Mouse (Mus musculus) urinary bladder, postnatal 25 days (tissue): ENCODE measurements at regions not wholly inside any gene's neighbourhood (a gene's known extent, or its start where the extent isn't known, plus 50 kb on each side); places are given as distances from the start of the nearest gene placed in this dataset.

ENCODE experiments used
- DNase-seq: peaks from one replicate; pipeline ENCODE4 v3.0.0; 2022; ENCODE audit warnings: low spot score

DNA sequence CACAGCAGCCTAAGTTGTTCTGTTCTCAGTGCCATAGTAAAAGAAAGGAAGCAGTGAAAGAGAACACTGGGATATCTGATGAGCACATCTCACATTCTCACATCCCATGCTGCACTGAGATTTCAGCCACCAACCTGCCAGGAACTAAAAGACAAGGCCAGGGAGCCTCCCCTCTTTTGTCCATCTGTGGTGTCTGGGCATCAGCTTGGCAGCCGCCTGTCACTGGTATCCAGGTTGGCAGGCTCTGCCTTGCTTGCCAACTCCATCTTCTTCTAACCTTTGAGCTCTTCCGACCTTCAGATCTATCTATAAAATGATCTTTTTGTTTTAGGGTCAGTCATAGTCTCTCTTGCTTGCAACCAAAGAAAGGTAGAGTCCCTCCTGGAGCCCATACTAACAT, 228.5 kb upstream of the Mgmt start:
- DNase-seq = no peak

DNA sequence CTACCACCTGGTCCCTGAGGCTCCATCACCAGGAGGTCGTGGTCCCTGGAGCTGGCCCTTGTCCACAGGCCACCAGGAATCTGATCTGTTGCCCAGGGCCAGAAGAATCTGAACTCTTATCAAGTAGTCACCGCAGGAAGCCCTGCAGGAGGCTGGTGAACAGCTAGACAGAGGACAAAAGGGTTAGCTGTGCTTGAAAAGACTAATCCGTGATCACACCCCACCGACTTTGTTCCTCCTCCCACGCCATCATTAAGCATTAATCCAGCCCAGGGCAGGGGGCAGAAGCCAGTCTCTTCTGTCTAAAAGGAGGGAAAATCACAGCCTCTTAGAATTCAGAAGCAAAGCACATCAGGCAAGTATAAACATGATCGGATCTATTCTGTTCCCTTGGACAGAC, 227.7 kb upstream of the Mgmt start:
- DNase-seq = no peak

DNA sequence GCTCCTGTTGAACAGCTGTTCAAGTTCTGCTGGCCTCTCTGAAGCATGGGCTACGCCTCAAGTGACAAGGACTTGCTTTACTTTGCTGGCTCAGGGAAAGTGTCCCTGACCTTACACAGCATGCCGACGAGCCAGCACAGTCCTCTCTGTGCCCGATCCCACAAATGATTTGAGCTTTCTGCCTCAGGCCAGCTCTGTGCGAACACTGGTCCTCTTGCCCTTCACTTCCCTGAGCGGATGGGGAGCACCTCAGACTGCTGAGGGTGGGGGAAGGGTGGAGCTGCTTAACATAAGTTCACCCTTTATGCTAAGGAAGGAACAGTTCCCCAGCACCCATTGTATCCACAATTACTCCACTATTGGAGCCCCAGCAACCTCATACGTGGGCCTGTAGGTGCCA, 223.7 kb upstream of the Mgmt start:
- no peak for DNase-seq

DNA sequence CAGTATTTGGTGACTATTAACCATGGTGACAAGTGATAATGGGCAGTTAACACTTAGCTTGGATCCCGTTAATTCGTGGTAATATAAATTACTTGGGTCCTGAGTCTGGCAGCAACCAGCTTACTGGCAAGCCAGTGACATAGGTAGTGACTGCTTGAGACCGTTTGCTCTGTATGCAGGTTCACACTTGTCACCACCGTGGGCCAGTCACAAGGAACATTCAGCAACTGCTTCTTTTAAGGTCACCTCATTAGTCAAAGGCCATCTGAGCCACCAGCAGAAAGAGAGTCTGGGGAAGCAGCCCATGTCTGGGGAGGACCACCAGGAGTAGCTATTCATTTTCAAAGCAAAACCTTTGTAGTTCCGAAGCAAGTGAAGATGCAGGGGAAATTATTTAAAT, 220.3 kb upstream of the Mgmt start:
- no peak for DNase-seq

DNA sequence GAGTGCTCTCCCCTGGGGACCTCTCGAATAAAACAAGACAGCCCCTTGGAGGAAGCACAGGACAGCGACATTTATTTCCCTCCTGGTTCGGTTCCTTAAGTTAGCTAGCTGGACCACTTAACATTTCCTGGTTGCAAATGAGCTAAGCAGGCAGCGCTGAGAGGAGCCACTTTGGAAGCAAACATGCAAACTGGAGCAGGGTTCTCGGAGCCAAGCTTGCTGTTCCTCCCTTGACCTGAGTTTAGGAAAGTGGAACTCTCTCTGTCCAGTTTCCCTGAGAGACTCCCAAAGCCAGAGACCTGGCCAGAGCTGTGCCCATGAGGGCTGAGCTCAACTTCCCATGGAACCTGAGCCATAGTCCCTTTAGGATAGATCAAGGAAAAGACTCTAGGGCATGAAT, 219.4 kb upstream of the Mgmt start:
- no peak for DNase-seq

DNA sequence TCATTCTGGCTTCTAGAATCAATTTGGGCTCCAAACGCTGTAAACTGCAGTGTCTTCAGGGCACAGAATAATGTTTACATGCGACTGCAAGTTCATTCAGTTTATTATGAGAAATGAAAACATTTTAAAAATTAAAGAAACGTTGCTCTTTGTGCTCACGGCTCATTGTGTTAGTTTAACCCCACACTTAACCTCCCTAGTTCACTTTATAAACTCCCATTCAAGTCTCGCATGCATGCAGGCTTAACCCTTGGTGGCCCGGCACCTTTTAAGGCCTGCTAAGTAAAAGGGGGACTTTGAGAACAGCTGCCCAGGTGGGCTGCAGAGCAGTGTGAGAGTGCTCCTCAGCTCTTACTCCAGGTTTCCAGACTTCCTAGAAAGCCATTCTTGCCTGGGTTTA, 218.3 kb upstream of the Mgmt start:
- DNase-seq = no peak

DNA sequence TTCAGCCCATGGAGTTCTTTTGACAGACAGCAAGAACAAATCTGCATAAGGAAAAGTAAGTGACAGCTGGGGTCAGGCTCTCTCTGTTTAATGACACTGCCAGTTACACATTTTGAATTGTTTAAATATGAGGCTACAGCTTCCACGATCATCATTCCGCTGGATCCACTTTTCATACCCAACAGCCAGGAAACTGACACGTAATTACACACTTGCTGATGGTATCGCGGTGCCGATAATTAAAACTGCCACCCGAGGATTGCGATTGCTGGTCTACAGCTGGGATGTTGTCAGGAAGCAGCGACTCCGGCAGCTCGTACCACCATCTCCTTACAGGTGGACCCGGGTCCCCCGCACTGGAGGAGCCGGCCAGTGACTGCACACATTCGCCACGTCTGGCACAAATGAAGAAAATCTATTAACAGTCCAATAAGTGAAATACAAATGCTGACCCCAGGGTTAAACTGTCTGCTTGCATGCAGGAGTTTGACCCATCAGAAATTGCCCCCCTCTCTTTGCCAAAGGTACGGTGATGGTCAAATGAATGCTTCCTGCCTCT, 217.3 kb upstream of the Mgmt start:
- DNase-seq = no peak

DNA sequence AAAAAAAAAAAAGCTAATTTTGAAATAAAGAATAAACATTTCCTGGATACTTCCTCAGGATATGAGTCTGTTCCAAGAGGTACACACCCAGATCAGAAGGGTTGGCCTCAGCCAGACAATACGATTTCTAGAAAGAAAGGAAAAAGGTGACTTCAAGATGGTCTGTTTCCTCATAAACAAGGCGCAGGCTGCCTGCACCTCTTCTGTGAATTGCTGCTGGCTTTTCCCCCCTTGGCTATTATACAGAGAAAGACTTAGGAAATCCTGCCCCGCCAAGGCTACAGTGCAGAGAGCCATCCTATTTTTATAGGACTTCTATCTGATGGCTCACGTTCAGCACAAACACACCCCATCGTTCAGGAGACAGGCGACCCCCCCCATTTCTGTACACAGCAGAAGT, 204.8 kb upstream of the Mgmt start:
- no peak for DNase-seq

DNA sequence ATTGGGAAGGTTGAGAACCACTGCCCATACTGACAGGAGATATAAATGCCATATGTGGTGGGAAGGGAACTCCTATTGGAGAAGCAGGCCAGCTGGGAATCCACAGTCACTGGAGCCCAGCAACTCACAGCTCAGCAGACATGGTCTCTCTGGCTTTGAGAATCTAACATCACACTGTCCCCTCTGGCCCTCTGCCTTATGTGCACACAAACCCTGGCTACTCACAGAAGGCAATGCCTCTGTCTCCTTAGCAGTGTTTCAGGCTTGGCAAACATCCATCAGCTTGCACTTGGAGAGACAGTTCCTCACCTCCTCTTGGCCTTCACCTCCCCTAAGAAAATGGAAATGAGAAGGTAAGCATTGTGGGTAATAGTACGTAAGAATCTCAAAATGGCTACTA, 188.2 kb upstream of the Mgmt start:
- DNase-seq = no peak

DNA sequence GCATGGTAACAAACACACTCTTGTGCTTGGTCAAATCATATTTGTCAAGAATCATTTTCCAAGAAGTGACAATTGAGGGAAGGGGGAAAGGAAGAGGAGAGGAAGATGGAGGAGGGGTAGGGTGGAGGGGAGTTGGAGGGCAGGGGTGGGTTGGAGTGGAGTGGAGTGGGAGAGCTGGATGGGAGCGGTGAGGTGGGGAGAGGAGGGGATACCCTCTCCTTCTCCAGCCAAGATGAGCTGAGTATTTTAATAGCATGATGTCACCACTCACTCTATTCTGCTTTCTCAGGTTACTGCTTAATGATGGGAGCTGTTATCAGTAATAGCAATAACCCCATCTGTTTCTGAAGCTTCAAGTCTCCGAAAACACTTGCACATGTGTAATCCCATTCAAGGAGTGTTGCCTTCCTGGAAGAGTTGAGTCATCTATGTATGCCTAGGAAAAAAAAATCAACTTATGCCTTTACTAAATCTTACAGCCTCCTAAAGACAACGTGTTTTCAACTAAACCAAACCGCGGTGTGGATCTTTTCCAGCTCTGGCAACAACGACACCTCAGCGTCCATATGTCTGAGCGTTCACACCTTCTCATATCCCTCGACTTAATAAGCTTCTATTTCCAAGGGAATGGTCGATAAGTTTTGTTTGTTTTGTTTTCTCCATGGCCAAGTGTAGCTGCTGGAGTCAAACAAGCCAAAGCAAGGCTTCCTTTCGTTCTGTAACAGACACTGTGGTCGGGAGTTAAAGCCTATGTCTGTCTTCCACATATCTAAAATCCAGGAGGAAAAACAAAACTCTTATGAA, 187.0 kb upstream of the Mgmt start:
- no peak for DNase-seq

DNA sequence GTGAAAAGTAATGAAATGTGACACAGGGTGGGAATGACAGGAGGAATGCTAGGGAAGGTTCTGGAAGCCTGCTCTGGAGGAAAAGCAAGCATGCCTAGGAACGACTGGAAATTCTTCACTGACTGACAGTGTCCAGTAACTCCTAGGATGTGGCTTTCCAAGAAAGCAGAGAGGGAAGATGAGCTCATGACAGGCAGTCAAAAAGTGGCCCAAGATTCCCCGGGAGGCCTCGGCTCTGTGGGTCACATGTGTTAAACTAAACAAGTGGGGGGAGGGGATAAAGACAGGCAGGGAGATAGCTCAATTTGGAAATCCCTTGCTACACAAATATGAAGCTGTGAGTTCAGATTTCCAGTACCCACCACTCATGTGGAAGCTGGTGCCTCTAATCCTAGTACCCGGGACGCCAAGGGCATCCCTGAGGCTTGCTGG, 186.4 kb upstream of the Mgmt start:
- DNase-seq = no peak

DNA sequence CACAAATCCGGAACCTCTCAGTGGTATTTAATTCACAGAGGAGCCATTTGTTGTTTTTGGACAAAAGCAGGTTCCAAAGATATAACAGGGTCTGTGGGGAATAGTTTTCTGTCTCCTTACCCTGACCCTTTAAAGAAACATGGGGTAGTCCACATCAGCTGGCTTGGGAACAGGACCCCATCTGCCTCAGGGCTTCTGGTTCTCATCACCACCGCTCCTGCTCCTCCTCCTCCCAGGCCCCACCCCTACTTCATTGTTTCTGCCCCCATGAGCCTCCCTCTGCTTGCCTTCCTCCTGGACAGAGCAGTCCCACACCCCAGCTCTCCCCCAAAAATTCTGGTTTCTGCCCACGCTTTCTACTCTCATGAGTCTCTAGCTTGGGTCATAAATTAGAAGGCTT, 183.8 kb upstream of the Mgmt start:
- DNase-seq = no peak

DNA sequence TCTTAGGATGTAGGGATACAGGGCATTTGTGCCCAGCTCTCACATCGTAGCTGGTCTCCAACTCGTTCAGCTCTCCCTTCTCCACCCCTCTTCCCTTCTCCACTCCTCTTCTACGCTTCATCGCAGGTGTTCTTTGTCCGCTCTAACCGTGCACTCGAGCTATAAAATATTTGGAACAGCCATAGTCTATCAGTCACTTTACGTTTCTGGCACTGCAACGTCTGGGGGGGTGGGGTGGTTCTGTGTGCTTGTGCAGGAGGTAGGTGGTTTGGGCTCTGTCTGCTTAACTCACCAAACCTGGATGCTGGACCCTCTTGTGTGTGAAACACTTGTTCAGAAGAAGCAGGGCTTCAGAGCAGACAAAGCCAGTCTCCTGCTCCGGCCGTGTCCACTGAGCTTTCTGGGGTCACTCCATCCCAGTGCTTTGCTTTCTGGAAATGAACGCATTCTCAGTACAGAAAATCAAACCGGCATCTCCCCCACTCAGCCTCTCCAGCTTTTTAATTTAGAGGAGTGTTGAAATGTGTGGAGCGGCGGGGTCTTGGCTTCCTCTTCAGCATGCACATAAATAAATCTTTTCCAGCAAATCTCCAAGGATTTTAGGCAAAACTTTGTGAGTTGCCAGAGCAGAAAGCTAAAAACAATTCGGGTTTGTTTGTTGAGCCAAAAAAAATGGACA, 181.3 kb upstream of the Mgmt start:
- no peak for DNase-seq

DNA sequence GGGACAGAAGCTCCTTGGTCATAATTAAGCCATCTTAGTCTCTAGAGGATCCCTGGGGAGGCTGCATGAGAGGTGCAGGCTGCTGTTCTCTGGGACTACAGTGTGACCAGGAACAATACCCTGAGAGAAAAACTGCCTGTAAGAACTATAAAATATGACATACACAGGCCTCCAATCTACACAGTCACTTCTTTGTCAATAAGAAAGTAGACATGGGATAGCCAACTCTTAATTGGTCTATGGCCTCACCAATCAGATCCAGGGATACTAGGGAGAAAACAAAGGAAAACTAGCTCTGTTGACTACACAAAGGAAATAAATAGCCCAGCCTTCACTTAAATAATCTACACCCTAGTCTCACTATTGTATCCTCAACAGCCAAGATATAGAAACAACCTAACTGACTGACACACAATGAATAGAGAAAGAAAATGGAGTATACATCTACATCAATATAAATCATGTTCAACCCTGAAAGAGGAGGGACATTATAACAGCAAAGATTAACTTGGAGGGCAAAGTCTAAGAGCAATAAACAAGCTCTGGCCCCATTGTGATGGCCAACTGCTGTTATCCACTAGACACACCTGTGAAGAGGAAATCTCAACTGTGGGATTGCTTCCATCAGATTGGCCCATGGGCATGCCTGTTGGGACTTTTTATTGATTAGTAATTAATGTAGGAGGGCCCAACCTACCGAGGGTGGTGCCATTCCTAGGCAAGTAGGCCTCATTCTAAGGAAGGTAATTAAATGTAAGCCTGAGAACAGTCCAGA, 166.6 kb upstream of the Mgmt start:
- no peak for DNase-seq

DNA sequence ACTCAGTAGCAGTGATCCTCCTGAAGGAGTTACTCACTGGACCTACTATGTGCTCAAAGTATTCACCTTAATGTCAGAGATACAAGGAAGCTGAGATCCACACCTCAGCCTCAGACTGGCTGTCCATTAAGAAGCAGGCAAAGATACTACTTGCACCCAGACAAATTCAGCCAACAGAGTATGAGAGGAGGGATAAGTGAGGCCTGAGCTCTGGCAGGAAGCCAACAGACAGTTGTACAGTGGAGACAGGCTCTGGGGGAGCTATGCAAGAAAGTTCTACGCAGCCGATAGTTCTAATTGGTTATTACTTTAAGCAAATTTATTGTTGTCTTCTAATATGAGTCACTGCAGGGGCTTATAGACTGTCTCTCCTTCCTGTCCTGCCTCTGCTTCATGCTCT, 152.2 kb upstream of the Mgmt start:
- no peak for DNase-seq

DNA sequence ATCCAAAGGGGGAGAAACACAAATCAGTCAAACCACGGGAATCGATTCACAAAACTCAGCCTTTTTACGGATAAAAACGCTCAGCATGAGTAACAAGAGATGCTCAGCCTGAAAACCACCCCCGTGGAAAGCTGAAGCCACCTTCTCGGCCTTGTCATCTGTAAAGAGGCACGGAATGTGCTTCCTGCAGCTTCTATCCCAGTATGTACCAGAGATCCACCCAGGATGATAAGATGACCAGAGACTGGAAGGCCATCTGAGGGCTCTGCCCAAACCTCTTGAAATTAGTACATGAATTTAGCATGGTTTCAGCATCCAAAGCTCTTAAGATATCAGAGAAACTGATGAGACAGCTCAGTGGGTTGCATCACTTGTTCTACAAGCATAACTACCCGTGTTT, 149.0 kb upstream of the Mgmt start:
- no peak for DNase-seq

DNA sequence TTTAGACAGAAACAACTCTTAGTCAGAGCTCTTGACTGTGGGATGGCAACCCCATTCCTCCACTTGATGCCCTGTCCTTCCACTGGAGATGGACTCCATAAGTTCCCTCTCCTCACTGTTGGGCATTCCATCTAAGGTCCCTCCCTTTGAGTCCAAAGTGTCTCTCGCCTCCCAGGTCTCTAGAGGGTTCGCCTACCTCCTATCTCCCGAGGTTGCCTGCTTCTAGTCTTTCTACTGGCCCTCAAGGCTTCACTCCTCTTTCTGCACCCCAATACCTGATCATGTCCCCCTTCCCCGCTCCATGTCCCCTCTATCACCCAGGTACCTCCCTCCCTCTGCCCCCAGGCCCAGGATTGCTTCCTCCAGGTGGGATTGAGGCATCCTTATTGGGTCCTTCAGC, 142.9 kb upstream of the Mgmt start:
- DNase-seq = no peak

DNA sequence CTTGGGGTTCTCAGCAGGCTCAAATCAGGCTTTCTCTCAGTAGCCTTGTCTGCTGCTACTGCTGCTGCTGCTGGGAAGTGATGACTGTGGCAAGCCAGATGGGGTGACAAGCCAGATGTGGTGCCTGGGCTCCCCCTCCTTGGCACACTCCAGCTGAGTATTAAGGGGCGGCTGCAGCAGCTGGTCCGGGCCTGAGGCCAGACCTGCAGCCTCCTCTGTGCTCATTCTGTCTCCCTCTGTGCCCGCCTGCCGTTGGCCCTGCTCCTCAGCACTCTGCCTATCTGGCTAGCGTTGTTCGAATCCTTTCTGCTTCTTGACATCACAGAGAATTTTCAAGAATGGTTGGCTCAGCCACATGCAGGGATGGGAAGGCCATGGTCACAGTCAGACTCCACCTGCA, 139.6 kb upstream of the Mgmt start:
- DNase-seq = no peak

DNA sequence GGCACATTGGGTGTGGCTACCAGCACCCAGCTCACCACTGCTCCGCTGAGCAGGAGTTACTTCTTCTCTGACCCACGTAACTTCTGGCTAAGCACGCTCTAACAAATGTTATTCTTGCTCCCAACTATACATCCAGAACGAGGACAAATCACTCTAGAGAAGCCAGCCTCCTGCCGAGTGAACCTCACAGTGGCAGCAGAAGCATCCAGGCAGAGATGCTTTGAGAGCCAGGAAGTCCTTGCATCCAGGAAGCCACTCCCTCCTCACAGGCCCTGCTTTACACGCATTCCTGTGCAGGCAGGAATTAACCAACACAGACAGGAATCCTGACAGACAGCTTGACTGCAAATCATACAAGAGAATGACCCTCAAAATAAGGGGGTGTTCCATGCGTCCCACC, 129.4 kb upstream of the Mgmt start:
- DNase-seq = no peak

DNA sequence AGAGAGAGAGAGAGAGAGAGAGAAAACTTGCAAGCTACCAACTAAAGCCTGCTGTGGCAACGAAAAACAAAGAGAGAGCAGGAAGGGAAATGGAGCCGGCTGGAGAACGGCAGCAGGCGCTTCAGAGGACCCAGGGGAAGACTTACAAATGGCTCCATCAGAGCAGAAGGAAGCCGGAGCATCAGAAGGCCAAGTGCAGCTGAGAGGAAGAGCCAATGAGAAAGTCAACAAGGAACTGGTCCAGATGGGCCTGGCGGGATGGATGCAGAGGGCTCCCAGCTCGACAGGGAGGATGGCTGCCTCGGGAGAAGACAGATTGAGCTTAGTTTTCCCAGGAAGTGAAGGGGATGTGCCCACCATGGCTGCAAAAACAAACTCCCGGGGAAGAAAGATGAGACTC, 127.2 kb upstream of the Mgmt start:
- no peak for DNase-seq

DNA sequence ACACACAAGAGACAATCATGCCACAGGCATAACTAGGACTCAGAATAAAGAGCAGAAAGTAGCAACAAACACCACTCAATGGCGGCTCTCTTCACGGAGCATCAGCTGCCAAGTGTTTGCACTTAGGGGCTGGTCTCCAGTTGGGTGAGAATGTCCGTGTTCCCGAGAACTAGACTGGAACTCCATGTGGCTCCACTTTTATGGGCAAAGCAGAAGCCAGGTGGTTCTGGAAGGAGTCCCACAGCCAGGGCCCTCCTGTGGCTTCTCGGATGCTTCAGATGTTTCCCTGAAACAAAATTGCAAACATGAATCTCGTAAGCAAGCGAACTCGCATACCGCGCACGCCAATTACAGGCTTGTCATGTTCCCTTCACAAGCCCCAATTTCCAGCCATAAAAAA, 113.7 kb upstream of the Mgmt start:
- no peak for DNase-seq

DNA sequence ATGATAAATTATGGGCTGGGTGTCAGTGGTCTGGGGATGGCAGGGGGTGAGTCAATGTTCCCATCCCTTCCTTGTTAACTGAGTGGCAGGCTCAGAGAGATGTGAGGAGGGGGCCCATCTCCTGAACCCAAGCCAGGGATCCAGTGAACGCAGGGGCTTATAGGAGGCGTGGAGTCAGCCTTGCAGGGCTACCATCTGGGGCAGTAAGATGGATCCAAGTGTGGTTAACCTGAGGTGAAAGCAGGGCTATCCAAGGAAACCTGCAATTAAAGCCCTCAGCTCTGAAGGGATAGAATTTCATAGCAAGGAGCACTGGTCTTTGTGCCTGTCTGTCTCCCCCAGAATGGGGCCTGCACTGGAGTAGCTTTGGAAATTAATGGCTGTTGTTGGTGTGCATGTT, 103.3 kb upstream of the Mgmt start:
- no peak for DNase-seq

DNA sequence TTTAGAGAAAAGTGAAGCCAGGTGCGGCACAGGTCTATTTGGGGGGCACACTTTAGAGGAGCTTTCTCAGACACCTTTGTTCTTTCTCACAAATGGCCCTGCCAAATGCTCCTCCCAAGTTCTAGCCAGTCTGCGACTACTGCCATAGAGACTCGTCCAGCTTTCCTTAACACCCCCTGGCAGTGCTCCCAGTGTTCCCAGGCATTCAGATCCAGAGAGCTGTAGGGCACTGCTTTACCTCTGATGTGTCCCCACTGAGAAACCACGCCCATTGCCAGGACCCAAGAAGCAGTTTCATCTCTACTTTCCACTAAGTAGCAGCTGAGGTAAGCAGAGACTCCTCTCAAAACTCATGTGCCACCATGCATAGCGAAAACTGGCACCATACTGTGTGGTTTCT, 102.3 kb upstream of the Mgmt start:
- no peak for DNase-seq
